Mouse (Mus musculus) kidney, adult 2 months (tissue): ENCODE measurements at regions not wholly inside any gene's neighbourhood (a gene's known extent, or its start where the extent isn't known, plus 50 kb on each side); places are given as distances from the start of the nearest gene placed in this dataset.
A peak's percentile ranks its signal among the peaks of the same experiment; 100 is the strongest.
"Not testable (repeated sequence)": the region's sequence is repeated elsewhere in the genome, so short reads cannot be mapped to it uniquely, and the experiment has no call there.

Experiments used
- DNase-seq: peaks from one replicate; pipeline ENCODE4 v3.0.0; 2021
- H3K27ac ChIP-seq: fragments of 200-500 bp; 2 replicates; pipeline ENCODE4 v1.5.1; 2012; ENCODE audit warnings: low read depth, low read length, control low read depth, inconsistent platforms; ENCODE audit not compliant: insufficient read depth
- H3K27me3 ChIP-seq: fragments of 200-500 bp; replicated peaks from 2 replicates; pipeline ENCODE4 v1.6.1; 2012; ENCODE audit warnings: mild to moderate bottlenecking, moderate library complexity, low read length, inconsistent platforms; ENCODE audit not compliant: control insufficient read depth, insufficient read depth
- H3K36me3 ChIP-seq: fragments of 200-500 bp; 2 replicates; pipeline ENCODE4 v1.6.1; 2012; ENCODE audit warnings: mild to moderate bottlenecking, moderate library complexity, low read length, inconsistent platforms; ENCODE audit not compliant: control insufficient read depth, insufficient read depth
- H3K4me1 ChIP-seq: fragments of 200-500 bp; 2 replicates; pipeline ENCODE4 v1.6.1; 2011; ENCODE audit warnings: low read length; ENCODE audit not compliant: control insufficient read depth, insufficient read depth
- H3K4me3 ChIP-seq: fragments of 200-500 bp; 2 replicates; pipeline ENCODE4 v1.5.1; 2011; ENCODE audit warnings: mild to moderate bottlenecking, low read depth, low read length, control low read depth; ENCODE audit not compliant: insufficient read depth
- CTCF ChIP-seq: fragments of 200-500 bp; conservative IDR thresholded peaks from 2 replicates; pipeline ENCODE4 v1.5.1; 2011; ENCODE audit warnings: low read depth, mild to moderate bottlenecking, control low read depth, low read length, moderate library complexity, mixed read lengths; ENCODE audit not compliant: insufficient read depth, insufficient read length
- POLR2A ChIP-seq: fragments of 200-500 bp; IDR thresholded peaks from one replicate; pipeline ENCODE4 v1.6.1; 2011; ENCODE audit warnings: low read depth, low read length, control low read depth
- WGBS: fragments of 180-500 bp; shearing (Covaris S2); methylation state at CpG from one replicate; pipeline ENCODE4 v1.1.7; 2018; 5-methylcytosine and 5-hydroxymethylcytosine counted together

DNA sequence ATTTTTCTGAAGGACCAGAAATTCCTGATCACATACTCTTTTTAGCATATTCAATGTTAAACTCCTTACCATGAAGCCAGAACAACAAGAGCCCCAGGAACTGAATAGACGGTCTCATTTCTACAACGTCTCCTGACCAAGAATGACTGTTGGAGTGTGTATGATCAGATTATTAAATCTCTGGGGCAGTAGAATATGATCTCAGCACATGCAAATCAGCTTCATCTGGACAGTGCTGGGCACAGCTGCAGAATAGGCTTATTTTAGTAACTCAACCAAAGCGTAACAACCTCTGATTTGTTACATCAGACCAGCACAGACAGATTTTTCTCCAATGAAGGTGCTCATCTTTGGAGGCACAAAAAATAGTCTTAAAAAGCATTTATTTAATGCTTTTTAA lies 1201.1 kb upstream of the Tacstd2 start:
- no peak overlapping the region for H3K4me3 ChIP-seq
- WGBS = 92% methylated on average over 3 of the region's 3 CpGs
- no peaks in the 10 kb centered on the region for H3K36me3 ChIP-seq
- H3K27ac ChIP-seq = no peak overlapping the region
- TF ChIP-seq CTCF (no peak), POLR2A (no peak)
- H3K4me1 ChIP-seq = no peaks in the 10 kb centered on the region
- DNase-seq = no peak
- H3K27me3 ChIP-seq = no peaks in the 10 kb centered on the region

DNA sequence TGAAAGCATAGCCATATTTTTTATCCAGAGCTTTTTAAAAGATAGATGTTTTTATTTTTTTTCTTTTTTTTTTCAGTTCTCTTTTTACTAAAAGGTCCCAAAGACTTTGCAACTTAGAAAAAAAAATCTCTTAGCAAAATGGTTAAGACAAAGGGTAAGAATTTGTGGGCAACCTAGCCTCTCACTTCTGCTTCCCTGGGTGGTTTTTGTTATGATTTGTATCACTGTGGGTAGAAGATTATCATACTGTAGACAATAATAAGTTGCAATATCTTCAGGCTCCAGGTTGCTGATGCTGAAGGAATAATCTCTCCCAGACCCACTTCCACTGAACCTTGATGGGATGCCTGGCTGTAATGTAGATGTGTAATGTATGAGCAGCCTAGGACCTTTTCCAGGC lies 1200.5 kb upstream of the Tacstd2 start:
- Histone ChIP-seq H3K4me3 (no peak overlapping the region), H3K4me1 (no peaks in the 10 kb centered on the region), H3K27ac (no peak overlapping the region), H3K27me3 (no peaks in the 10 kb centered on the region), H3K36me3 (no peaks in the 10 kb centered on the region)
- TF ChIP-seq CTCF (no peak), POLR2A (no peak)
- no peak for DNase-seq

DNA sequence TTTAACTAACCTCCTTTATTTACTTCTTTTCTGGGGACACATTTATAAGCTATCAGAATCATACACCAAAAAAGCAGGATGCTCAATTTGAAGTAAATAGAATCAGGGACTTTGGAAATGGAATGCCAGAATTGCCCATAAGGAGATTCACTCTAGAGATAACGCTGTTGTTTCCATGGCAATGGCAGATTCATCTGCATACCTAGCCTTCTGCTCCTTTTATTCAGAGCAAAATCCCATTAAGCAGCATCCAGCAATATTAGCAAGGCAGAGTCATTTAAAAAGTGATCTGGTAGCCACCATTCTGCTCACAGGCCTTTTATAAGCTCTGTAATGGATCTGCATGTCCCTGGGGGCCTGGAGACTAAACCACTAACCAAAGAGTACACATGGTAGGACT lies 1175.5 kb upstream of the Tacstd2 start:
- not testable (repeated sequence) for H3K4me1 ChIP-seq, H3K36me3 ChIP-seq, H3K27ac ChIP-seq, DNase-seq, H3K27me3 ChIP-seq, H3K4me3 ChIP-seq
- WGBS = 75% methylated on average over 1 of the region's 1 CpGs

DNA sequence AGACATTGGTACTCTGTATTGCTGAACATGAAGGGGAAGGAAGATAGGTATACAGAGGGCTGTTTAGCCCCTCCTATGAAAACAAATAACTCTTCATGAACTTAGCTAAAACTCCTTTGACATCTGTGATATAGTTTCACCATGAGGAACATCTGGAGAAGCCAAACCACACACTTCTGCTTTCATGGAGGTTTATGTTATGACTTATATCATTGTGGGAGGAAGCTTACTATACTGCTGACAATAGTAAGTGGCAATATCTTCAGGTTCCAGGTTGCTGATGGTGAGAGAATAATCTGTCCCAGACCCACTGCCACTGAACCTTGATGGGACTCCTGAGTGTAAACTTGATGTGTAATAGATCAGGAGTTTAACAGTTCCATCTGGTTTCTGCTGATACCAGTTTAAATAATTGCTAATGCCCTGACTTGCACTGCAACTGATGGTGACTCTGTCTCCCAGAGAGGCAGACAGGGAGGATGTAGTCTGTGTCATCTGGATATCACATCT lies 1168.8 kb upstream of the Tacstd2 start:
- not testable (repeated sequence) for H3K27me3 ChIP-seq, H3K27ac ChIP-seq, H3K36me3 ChIP-seq, H3K4me3 ChIP-seq, H3K4me1 ChIP-seq, DNase-seq

DNA sequence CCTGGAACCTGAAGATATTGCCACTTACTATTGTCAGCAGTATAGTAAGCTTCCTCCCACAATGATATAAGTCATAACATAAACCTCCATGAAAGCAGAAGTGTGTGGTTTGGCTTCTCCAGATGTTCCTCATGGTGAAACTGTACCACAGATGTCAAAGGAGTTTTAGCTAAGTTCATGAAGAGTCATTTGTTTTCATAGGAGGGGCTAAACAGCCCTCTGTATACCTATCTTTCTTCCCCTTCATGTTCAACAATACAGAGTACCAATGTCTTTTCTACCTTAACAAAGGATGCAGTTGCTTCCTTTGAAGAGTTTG lies 1145.2 kb upstream of the Tacstd2 start:
- not testable (repeated sequence) for H3K27me3 ChIP-seq, H3K4me3 ChIP-seq, H3K4me1 ChIP-seq, H3K36me3 ChIP-seq, DNase-seq, H3K27ac ChIP-seq

DNA sequence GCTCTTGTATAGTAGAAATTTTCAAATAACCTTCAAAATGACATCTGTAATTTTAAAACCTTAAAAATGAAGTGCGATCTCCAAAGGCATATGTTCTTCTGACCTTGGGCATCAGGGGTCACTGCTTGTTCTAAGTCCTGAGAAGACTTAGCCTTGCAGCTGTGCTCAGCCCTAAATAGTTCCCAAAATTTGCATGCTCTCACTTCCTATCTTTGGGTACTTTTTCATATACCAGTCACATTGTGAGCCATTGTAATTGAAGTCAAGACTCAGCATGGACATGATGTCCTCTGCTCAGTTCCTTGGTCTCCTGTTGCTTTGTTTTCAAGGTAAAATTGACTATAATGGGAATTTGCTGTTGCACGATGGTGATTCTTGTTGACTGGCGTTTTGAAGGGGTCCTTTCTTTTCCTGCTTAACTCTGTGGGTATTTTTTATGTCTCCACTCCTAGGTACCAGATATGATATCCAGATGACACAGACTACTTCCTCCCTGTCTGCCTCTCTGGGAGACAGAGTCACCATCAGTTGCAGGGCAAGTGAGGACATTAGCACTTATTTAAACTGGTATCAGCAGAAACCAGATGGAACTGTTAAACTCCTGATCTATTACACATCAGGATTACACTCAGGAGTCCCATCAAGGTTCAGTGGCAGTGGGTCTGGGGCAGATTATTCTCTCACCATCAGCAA lies 1144.6 kb upstream of the Tacstd2 start:
- TF ChIP-seq CTCF (no peak), POLR2A (no peak)
- H3K36me3 ChIP-seq = no peaks in the 10 kb centered on the region
- no peak for DNase-seq

DNA sequence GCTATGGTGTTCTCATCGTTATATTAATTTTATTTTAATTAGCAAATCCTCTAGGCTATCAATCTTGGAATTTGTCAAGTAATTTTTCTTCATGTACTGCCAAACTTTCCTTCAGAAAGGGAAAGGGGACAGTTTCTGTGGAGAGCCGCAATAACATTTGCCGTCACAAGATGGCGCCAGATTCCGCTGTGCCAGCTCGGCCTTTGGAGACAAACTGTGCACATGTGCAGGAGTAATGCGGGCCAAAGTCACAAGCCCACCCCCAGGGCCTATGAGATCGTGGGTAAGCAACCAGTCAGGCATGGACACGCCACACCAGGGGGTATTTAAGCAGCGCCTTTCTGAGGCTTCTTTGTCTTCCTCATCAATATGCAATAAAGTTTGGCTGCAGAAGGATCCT lies 1132.8 kb upstream of the Tacstd2 start:
- H3K4me3 ChIP-seq = not testable (repeated sequence)
- WGBS = 1% methylated on average over 10 of the region's 10 CpGs

More for the DNA sequence above, 1144.6 kb upstream of the Tacstd2 start:
- Histone ChIP-seq H3K27ac (no peak overlapping the region), H3K27me3 (no peaks in the 10 kb centered on the region), H3K4me3 (no peak overlapping the region), H3K4me1 (no peaks in the 10 kb centered on the region)
- 81% methylated on average over 3 of the region's 3 CpGs for WGBS

DNA sequence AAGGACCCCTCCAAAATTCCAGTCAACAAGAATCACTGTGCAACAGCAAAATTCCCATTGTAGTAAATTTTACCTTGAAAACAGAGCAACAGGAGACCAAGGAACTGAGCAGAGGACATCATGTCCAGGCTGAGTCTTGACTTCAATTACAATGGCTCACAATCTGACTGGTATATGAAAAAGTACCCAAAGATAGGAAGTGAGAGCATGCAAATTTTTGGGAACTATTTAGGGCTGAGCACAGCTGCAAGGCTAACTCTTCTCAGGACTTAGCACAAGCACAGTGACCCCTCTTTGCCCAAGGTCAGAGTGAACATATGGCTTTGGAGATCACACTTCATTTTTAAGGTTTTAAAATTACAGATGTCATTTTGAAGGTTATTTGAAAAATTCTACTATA lies 1096.7 kb upstream of the Tacstd2 start:
- H3K4me1 ChIP-seq, DNase-seq, H3K4me3 ChIP-seq, H3K27ac ChIP-seq, H3K36me3 ChIP-seq, H3K27me3 ChIP-seq: not testable (repeated sequence)

More for the DNA sequence above, 1132.8 kb upstream of the Tacstd2 start:
- H3K27ac ChIP-seq, H3K36me3 ChIP-seq, H3K27me3 ChIP-seq, H3K4me1 ChIP-seq: not testable (repeated sequence)
- TF ChIP-seq CTCF = peak; percentile 78
- peak; percentile 2 for DNase-seq
